Mouse (Mus musculus) adrenal gland, adult 8-10 months (tissue): Measurements from ENCODE around the gene Fap. TPM values are rescaled to one million over a fixed set of nuclear protein-coding genes. Genes with fewer than 3 reads are reported as not detected.

ENCODE experiments used
- DNase-seq: peaks from one replicate; pipeline ENCODE4 v3.0.0; 2022
- total RNA-seq, 4 experiments: library from RNA; stranded (reverse); gene quantifications; 2 replicates each; pipeline ENCODE4 v1.2.4; 2022

The Fap gene
- total RNA-seq, 4 experiments from 2014 or later, result 2.2 to 4.0 (median 2.9) TPM

GRCm38 (mm10) chr2:62517790-62518189 is 56.1 kb downstream of the Fap start:
- no peak for DNase-seq

DNA sequence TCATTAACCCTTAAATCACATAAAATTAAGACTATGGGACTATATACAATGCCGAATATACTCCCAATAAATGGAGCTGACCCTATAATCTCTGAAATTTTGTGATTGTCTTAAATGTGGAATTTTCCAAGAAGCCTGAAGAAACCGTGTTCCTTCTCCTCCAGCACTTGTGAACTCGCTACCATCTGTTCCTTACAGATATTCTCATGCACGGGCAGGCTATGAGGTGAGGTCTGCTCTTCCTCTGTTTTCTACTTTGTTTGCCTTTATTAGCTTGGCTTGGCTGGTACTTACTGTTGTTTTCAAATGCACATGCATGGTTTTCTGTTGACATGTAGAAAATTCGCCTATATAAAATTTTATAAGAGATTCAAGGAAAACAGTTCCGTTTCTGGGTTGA is 59.4 kb downstream of the Fap start:
- DNase-seq, result no peak

DNA sequence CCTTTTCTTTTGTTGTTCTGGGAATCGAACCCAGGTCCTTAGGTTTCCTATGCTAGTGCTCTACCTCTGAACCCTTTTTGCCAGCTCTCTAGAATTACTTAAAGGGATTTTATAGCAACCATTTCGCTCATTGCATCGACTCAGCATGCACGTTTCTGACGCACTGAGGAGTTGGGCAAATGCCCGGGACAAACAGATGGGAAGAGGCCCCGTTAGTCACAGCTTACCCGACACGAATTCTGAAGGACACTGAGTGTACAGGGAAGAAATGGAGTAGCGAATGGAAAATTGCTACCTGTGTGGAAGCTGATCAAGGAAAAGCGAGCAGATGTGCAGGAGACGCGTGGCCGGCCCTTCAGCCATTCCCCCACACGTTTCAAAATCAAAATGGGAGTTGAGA is 60.4 kb downstream of the Fap start:
- DNase-seq, result no peak

GRCm38 (mm10) chr2:62507130-62507529 is 66.7 kb downstream of the Fap start:
- no peak for DNase-seq

GRCm38 (mm10) chr2:62506441-62506840 is 67.4 kb downstream of the Fap start:
- DNase-seq, result no peak

- DNase-seq, result no peak
Observed at GRCm38 (mm10) chr2:62504269-62504796, 69.5 kb downstream of the Fap start.

GRCm38 (mm10) chr2:62503326-62503725 is 70.5 kb downstream of the Fap start:
- DNase-seq, result no peak

DNA sequence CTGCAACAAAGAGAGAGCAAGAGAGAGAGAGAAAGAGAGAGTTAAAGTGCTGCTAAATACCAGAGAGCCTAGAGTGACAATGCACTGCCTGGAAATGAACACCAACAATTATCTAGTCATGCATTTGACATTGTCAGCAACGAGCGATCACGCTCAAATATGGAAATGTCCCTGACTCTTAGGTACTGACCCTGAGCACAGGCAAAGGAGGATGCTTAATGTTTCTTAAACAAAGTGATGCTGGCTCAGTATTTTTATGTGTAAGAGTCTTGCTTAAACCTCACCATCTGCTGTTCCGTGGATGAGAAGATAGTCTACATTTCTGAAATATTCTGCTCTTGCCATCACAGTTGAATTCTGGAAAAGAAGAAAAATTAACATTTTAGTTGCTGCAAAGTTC is 71.4 kb downstream of the Fap start:
- no peak for DNase-seq

GRCm38 (mm10) chr2:62498821-62499220 is 75.1 kb downstream of the Fap start:
- no peak for DNase-seq

GRCm38 (mm10) chr2:62498086-62498485 is 75.8 kb downstream of the Fap start:
- DNase-seq, result no peak

GRCm38 (mm10) chr2:62497333-62498002 is 76.4 kb downstream of the Fap start:
- DNase-seq, result no peak

GRCm38 (mm10) chr2:62495407-62495806 is 78.5 kb downstream of the Fap start:
- no peak for DNase-seq

DNA sequence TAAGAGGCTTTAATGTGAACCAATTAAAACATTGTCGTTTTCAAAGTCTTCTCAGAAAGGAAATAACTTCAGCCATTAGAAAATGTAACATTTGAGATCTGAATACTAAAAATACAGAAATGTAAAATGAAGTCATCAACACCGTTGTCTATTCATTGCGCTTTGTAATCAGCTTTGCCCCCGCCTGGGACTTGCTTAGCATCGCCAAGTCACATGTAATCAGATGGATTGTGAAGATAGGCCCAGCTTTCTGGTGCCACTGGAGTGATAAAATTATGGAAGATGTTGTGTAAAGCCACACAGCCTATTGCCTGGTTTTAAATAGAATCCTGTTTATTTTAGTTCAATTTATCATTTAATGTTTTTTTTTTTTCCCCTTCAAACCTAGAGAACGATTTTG is 84.0 kb downstream of the Fap start:
- DNase-seq, result no peak

GRCm38 (mm10) chr2:62484906-62485305 is 89.0 kb downstream of the Fap start:
- DNase-seq, result no peak

GRCm38 (mm10) chr2:62483550-62483949 is 90.3 kb downstream of the Fap start, which contains the start of gene Gcg:
Gene Gcg, minus strand, starts transcription at chr2:62483650.
- no peak for DNase-seq

DNA sequence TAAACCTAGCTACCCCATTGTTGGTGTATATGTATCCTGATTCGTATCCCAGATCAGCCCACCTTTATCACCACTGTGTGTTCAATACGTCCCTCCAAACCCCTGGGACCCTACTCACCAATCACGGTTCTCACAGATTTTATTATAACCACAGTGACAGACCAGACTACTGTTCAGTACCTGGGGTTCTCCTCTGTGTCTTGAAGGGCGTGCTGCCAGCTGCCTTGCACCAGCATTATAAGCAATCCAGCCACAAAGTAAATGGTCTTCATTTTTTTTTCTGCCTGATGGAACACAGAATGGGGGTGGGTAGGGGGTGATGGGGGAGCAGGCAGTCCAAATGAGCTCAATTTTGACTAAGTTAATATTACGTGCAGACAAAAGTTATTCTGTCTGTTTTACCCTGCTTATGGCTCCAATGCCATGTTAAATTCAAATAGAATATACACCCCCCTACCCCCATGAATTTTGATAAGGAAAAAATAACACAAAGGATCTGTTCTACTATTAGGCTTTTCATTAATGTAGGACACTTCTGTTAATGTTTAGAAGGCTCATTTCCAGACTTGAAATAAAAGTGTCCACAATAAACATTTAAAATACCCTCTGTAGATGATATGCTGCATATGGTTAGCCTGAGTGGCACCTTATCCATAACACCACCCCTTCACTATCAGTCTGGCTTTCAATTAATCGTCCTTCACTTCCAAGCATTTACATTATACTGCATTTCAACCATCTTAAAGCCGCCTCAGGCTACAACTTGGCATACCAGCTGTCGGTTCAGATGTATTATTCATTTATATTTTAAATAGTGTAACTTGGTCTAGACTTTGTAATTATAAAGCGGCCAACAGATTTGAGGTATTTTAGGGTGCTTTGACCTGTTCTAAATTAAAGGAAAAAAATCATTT is 93.3 kb downstream of the Fap start:
- DNase-seq, result no peak

- no peak for DNase-seq
Observed at GRCm38 (mm10) chr2:62469551-62469950, 104.3 kb downstream of the Fap start.

DNA sequence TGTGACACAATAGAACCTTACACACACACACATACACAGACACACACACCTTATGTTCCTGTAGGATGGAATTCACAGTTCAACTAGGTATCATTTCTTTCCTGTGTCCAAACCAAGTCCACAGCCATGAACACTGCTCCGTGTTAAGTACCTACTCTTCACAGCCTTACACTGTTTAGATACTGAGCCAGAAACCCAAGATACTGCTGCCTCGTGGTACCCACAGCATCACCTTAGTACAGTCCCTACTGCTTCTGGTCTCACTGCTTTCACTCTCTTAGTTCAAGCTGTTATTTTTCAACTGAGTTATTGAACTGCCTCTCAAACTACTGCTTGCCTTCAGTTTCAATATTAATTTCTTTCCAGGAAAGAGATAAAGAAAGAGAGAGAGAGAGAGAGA is 110.6 kb downstream of the Fap start:
- no peak for DNase-seq

GRCm38 (mm10) chr2:62462174-62462573 is 111.7 kb downstream of the Fap start:
- DNase-seq, result no peak

GRCm38 (mm10) chr2:62460815-62461450 is 112.9 kb downstream of the Fap start:
- no peak for DNase-seq

DNA sequence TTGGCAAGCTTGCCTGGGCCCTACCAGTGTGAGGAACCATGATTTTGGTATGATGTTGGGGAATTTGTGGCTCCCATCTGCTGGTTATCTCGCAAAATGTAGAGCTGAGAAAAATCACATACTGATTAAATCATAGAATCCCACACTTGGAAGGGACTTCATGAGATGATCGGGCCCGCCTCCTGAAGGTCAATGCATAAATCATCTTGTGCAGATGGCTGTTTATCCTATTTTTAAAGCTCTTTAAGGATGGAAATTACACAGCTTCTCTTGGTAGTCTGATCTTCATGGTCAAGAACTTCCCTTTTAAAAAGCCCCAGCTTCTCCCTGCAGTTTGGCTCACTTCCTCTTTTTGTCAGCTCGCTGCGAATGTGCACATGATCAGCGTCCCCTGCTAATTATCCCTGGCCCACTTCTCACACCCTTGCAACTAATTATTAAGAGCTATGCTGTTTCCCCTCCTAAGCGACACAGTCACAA is 113.6 kb downstream of the Fap start:
- DNase-seq, result no peak

DNA sequence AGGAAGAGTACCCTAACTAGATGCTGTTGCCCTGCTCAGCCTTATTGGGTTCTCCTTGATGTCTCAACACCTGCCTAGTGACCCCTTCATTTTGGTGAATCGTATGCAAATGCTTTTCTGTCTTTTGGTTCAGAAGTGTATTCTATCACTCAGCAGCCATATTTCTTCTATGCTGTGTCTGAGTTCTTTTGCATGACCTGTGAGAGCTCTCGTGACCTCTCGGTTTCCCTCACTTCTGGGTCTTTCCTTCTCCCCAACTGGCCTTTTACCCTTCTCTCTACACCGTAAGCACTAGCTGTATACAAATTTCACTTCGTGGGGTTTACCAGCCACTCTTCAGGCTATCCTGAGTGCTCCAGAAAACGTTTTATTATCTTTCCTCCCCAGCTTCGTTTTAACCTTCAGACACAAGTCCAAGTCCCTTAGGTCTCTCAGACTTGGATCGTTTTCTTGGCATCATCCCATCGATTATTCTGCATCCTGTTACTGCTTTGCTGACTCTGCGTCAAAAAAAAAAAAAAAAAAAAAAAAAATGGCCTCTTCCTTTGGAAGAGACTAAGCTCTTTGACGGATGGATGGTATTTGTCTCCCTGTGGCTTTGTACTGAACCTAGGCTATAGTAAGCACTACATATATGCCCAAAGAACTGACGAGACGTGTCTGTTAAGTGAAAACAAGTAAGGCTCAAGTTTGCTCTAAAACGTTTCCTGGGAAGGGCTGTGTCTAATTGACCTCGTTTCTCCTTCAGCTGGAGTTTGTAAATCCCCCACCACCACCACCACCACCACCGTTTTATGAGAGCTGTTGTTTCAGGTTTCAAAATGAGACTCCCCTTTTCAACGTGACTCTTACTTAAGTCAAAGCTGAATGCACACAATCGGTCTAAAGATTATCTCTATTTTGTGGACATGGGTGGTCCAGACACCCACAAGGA is 114.4 kb downstream of the Fap start:
- DNase-seq, result no peak
